Mouse (Mus musculus): ENCODE measurements around the gene Ralgapa2.

Ralgapa2 gene

GRCm38 (mm10) chr2:146307060-146307459, 205.1 kb downstream of the Ralgapa2 start:
- no peak for DNase-seq (ENCODE audit: low spot score in 2 of 2)

- no peak for DNase-seq (ENCODE audit: low spot score in 2 of 2)
Observed at GRCm38 (mm10) chr2:146302094-146302699, 209.9 kb downstream of the Ralgapa2 start.

GRCm38 (mm10) chr2:146300500-146301020, 211.6 kb downstream of the Ralgapa2 start:
- no peak for DNase-seq (ENCODE audit: low spot score in 2 of 2)

- no peak for DNase-seq (ENCODE audit: low spot score in 2 of 2)
Observed at GRCm38 (mm10) chr2:146299841-146300460, 212.2 kb downstream of the Ralgapa2 start.

GRCm38 (mm10) chr2:146293538-146293937, 218.6 kb downstream of the Ralgapa2 start:
- no peak for DNase-seq (ENCODE audit: low spot score in 2 of 2)

GRCm38 (mm10) chr2:146290871-146291637, 221.1 kb downstream of the Ralgapa2 start:
- no peak for DNase-seq (ENCODE audit: low spot score in 2 of 2)

- no peak for DNase-seq (ENCODE audit: low spot score in 2 of 2)
Observed at GRCm38 (mm10) chr2:146290366-146290765, 221.8 kb downstream of the Ralgapa2 start.

GRCm38 (mm10) chr2:146289394-146289793, 222.8 kb downstream of the Ralgapa2 start:
- no peak for DNase-seq (ENCODE audit: low spot score in 2 of 2)

GRCm38 (mm10) chr2:146288326-146288725, 223.8 kb downstream of the Ralgapa2 start:
- DNase-seq (ENCODE audit: low spot score in 2 of 2), result no peak

- DNase-seq (ENCODE audit: low spot score in 2 of 2), result no peak
Observed at GRCm38 (mm10) chr2:146287531-146287930, 224.6 kb downstream of the Ralgapa2 start.

- DNase-seq (ENCODE audit: low spot score in 2 of 2), result no peak
Observed at GRCm38 (mm10) chr2:146281346-146281745, 230.8 kb downstream of the Ralgapa2 start.

- DNase-seq (ENCODE audit: low spot score in 2 of 2), result no peak
Observed at GRCm38 (mm10) chr2:146280921-146281274, 231.2 kb downstream of the Ralgapa2 start.

GRCm38 (mm10) chr2:146280221-146280920, 231.8 kb downstream of the Ralgapa2 start:
- no peak for DNase-seq (ENCODE audit: low spot score in 2 of 2)

GRCm38 (mm10) chr2:146279430-146280220, 232.5 kb downstream of the Ralgapa2 start:
- DNase-seq (ENCODE audit: low spot score in 2 of 2), result no peak

- DNase-seq (ENCODE audit: low spot score in 2 of 2), result no peak
Observed at GRCm38 (mm10) chr2:146278381-146278780, 233.8 kb downstream of the Ralgapa2 start.

GRCm38 (mm10) chr2:146266539-146266938, 245.6 kb downstream of the Ralgapa2 start:
- no peak for DNase-seq (ENCODE audit: low spot score in 2 of 2)

GRCm38 (mm10) chr2:146265045-146265444, 247.1 kb downstream of the Ralgapa2 start:
- DNase-seq (ENCODE audit: low spot score in 2 of 2), result no peak

GRCm38 (mm10) chr2:146262966-146263365, 249.2 kb downstream of the Ralgapa2 start:
- DNase-seq (ENCODE audit: low spot score in 2 of 2), result no peak

GRCm38 (mm10) chr2:146262215-146262614, 249.9 kb downstream of the Ralgapa2 start:
- DNase-seq (ENCODE audit: low spot score in 2 of 2), result no peak

- no peak for DNase-seq (ENCODE audit: low spot score in 2 of 2)
Observed at GRCm38 (mm10) chr2:146261146-146261545, 251.0 kb downstream of the Ralgapa2 start.
